Mouse (Mus musculus) heart, postnatal 0 days (tissue): ENCODE measurements around the gene Rab31. TPM values are rescaled to one million over a fixed set of nuclear protein-coding genes. Genes with fewer than 3 reads are reported as not detected.

Experiments used
- ATAC-seq: fragments of 200-750 bp; cut with Nextera tagmentation; 2 replicates; pipeline ENCODE4 v1.8.0; 2017; ENCODE audit warnings: low read depth, moderate number of reproducible peaks, moderate library complexity; ENCODE audit not compliant: insufficient read depth
- DNase-seq: peaks from one replicate; pipeline ENCODE4 v3.0.0-alpha.2; 2016; ENCODE audit warnings: low spot score
- H3K27ac ChIP-seq: fragments of 300-500 bp; sonication (generic); 2 replicates; pipeline ENCODE4 v1.5.1; 2014; ENCODE audit warnings: low read depth, mild to moderate bottlenecking
- H3K27me3 ChIP-seq: fragments of 300-500 bp; sonication (generic); 2 replicates; pipeline ENCODE4 v1.6.1; 2014; ENCODE audit warnings: low read length, mixed read lengths; ENCODE audit not compliant: control insufficient read depth, insufficient read depth
- H3K36me3 ChIP-seq: fragments of 300-500 bp; sonication (generic); replicated peaks from 2 replicates; pipeline ENCODE4 v1.6.1; 2014; ENCODE audit warnings: low read length, mixed read lengths; ENCODE audit not compliant: control insufficient read depth, insufficient read depth
- H3K4me1 ChIP-seq: fragments of 300-500 bp; sonication (generic); 2 replicates; pipeline ENCODE4 v1.6.1; 2014; ENCODE audit warnings: antibody characterized with exemption; ENCODE audit not compliant: control insufficient read depth, insufficient read depth
- H3K4me2 ChIP-seq: fragments of 300-500 bp; sonication (generic); 2 replicates; pipeline ENCODE4 v1.6.1; 2014; ENCODE audit warnings: low read depth, mild to moderate bottlenecking, low read length, moderate library complexity
- H3K4me3 ChIP-seq: fragments of 300-500 bp; sonication (generic); 2 replicates; pipeline ENCODE4 v1.5.1; 2014; ENCODE audit warnings: low read depth, low read length
- H3K9ac ChIP-seq: fragments of 300-500 bp; sonication (generic); replicated peaks from 2 replicates; pipeline ENCODE4 v1.6.1; 2014; ENCODE audit warnings: low read depth, low read length, mixed read lengths
- H3K9me3 ChIP-seq: fragments of 300-500 bp; sonication (generic); replicated peaks from 2 replicates; pipeline ENCODE4 v1.6.1; 2016; ENCODE audit warnings: low read length; ENCODE audit not compliant: control insufficient read depth
- CTCF ChIP-seq: IDR thresholded peaks from 2 replicates; pipeline ENCODE4 v1.5.1; 2016; ENCODE audit warnings: antibody characterized with exemption, control low read depth, low read depth
- EP300 ChIP-seq: IDR thresholded peaks from 2 replicates; pipeline ENCODE4 v1.6.1; 2016; ENCODE audit warnings: antibody characterized with exemption, low read depth
- WGBS: fragments of 180-500 bp; shearing (Covaris S2); extraction: QIAGEN DNeasy Blood & Tissue Kit; methylation state at CpG from one replicate; pipeline ENCODE4 v1.1.7; 2014; 5-methylcytosine and 5-hydroxymethylcytosine counted together
- polyA plus RNA-seq: library from polyadenylated mRNA; unstranded; fragments of >200 nt; fragmentation: Nextera tagmentation; extraction: Ambion mirVana; gene quantifications from 2 replicates; pipeline ENCODE4 v1.2.1, GENCODE M21; 2015
- total RNA-seq: library from RNA; depleted of rRNA; stranded (reverse); fragments of >200 nt; gene quantifications from 2 replicates; pipeline ENCODE4 v1.2.3, GENCODE M21; 2014; ENCODE audit warnings: low replicate concordance

The Rab31 gene
- total and polyA plus RNA-seq, 2 experiments from 2014 or later: 22.5 to 44.1 TPM

DNA sequence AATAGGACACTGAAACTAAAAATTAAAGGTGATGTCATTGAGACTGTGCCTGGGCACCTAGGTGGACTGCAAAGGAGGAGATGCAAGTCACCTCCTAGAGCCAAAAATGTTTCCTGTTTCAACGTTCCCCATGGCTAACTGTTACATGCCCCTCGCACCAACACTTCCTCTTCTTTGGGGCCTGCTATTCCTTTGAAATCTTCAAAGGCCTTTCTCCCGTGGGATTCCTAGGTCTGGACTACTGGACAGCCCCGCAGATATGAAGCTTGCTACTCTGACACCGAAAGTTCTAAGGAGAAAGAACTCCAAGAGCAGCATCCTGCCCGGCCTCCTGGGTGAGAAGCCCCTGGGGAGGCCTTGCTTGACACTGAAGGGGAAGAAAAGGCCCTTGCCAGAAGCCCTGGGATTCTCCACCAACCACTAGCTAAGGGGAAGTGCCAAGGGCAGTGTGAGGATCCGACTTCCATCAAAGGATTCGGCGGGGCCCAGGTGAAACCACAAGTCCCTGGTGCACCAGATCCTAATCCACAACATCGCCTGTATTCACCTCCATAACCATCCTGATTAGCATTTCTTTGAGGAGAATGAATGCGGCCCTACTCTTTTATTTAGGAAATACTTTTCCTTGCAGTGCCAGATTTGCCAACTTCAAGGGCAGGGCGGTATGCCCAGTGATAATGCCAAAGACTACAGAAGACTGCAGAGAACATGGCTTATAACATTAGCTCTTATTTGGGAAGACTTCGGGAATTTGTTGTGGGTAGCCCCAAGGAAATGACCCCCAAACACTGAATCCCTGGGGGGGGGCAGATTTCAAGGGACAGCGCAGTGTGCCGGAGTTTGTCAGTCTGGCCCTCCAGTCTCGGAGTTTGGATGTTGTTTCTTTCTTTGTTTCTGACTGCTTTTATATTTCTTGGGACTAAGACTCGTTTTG lies 1.3 kb downstream of the Rab31 start:
- no peak for DNase-seq
- peak overlapping the region; percentile 94 for H3K4me2 ChIP-seq
- WGBS: 41% methylated on average over 17 of the region's 17 CpGs
- ATAC-seq: no peak
- H3K4me1 ChIP-seq: peaks cover 31% of the 10 kb centered on the region
- H3K9me3 ChIP-seq: no peaks in the 10 kb centered on the region
- H3K27ac ChIP-seq: peak overlapping the region; percentile 43; the same call in 1 of the 2 replicates
- peak overlapping the region; percentile 57 for H3K4me3 ChIP-seq
- no peaks in the 10 kb centered on the region for H3K27me3 ChIP-seq
- no peak for TF ChIP-seq CTCF
- TF ChIP-seq EP300: no peak
- H3K9ac ChIP-seq: peak overlapping the region; percentile 57
- no peaks in the 10 kb centered on the region for H3K36me3 ChIP-seq

DNA sequence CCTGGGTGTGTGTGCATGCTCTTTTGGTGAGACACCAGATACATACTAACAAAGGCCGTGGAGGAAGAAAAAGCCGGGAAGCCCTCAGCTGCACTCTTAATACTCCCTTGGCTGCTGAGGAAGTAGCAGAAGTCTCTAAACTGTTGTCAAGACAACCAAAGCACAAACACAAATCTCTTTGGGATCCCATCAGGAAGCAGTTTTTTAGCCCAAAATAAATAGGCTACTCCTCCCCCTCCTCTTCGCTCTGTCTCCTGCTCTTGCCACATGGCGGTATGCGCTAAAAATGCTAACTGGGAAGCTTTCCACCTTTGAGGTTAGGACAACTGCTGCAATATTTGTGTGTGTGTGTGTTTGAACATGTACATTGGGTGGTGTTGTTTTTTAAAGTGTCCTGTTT lies 4.1 kb downstream of the Rab31 start:
- no peak overlapping the region for H3K4me3 ChIP-seq
- no peak overlapping the region for H3K27ac ChIP-seq
- H3K36me3 ChIP-seq: no peaks in the 10 kb centered on the region
- DNase-seq (peak; percentile 53), ATAC-seq (no peak)
- H3K9ac ChIP-seq: no peak overlapping the region
- no peak overlapping the region for H3K4me2 ChIP-seq
- 70% methylated on average over 5 of the region's 5 CpGs for WGBS
- H3K27me3 ChIP-seq: no peaks in the 10 kb centered on the region
- H3K9me3 ChIP-seq: no peaks in the 10 kb centered on the region
- peaks cover 31% of the 10 kb centered on the region for H3K4me1 ChIP-seq
- TF ChIP-seq EP300 (no peak), CTCF (no peak)

DNA sequence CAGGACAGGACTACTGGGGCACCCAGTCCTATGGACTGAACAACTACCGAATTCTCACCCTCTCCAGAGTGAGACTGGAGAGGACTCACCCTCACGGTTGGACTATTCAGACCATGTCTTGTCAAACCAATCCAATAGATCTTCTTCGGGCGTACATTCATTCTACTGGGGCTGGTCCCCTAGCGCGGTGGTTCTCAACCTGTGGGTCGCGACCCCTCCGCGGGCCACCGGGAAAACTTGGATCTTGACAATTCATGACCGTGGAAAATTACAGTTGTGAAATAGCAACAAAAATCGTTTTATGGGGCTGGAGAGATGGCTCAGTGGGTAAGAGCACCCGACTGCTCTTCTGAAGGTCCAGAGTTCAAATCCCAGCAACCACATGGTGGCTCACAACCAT lies 9.3 kb downstream of the Rab31 start:
- DNase-seq (no peak), ATAC-seq (no peak)
- WGBS: 96% methylated on average over 14 of the region's 14 CpGs
- no peak overlapping the region for H3K4me3 ChIP-seq
- peaks cover 10% of the 10 kb centered on the region for H3K4me1 ChIP-seq
- no peaks in the 10 kb centered on the region for H3K27me3 ChIP-seq
- no peaks in the 10 kb centered on the region for H3K36me3 ChIP-seq
- no peak overlapping the region for H3K9ac ChIP-seq
- no peak for TF ChIP-seq EP300
- TF ChIP-seq CTCF: no peak
- no peak overlapping the region for H3K4me2 ChIP-seq
- no peak overlapping the region for H3K27ac ChIP-seq
- no peaks in the 10 kb centered on the region for H3K9me3 ChIP-seq

DNA sequence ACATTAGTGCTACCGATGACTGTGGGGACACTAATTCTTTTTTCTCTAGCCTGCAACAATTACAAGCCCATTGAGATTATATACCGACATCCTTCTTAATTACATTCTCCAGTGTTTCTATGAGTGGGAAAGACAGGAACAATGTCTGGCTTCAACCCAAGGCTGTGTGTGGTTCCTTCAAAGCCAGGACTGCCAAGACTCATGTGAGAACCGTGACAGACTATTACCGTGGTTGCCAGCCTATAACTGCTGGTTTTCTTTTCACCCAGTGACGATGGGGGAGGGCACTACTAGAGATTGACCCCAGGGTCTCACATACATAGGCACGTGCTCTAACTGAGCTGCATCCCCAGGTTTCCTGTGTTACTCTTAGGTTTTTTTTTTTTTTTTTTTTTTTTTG lies 15.4 kb downstream of the Rab31 start:
- Histone ChIP-seq H3K4me1 (no peaks in the 10 kb centered on the region), H3K36me3 (peaks cover 8% of the 10 kb centered on the region; the same call in 1 of the 2 replicates), H3K4me3 (no peak overlapping the region), H3K27me3 (no peaks in the 10 kb centered on the region), H3K9ac (no peak overlapping the region), H3K9me3 (no peaks in the 10 kb centered on the region), H3K4me2 (no peak overlapping the region), H3K27ac (no peak overlapping the region)
- 60% methylated on average over 6 of the region's 6 CpGs for WGBS
- TF ChIP-seq CTCF (no peak), EP300 (no peak)
- no peak for ATAC-seq
- DNase-seq: no peak

DNA sequence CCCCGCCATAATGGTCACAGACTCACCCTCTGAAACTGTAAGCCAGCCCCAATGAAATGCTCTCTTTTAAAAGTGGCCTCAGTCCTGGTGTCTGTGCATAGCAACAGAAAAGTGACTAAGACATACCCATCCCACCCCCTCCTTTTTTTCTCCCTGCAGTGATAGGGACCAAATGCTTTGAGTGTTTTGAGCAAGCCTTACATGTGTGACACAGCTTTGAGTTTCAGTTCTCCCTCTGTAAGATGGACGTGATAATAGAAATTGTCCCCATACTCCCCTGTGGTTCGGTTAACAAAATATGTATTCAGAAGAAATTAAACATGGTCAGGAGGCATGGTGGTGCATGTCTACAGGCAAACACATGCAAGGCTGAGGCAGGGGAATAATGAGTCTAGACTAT lies 16.7 kb downstream of the Rab31 start:
- H3K9ac ChIP-seq: no peak overlapping the region
- ATAC-seq: no peak
- 88% methylated on average over 3 of the region's 3 CpGs for WGBS

GRCm38 (mm10) chr17:65753130-65753529 lies 19.4 kb downstream of the Rab31 start:
- 87% methylated on average over 6 of the region's 6 CpGs for WGBS
- no peak for DNase-seq
- Histone ChIP-seq H3K36me3 (peaks cover 8% of the 10 kb centered on the region; the same call in 1 of the 2 replicates), H3K4me1 (no peaks in the 10 kb centered on the region), H3K9me3 (no peaks in the 10 kb centered on the region), H3K9ac (no peak overlapping the region), H3K4me3 (no peak overlapping the region), H3K4me2 (no peak overlapping the region), H3K27me3 (no peaks in the 10 kb centered on the region), H3K27ac (no peak overlapping the region)
- no peak for ATAC-seq
- no peak for TF ChIP-seq EP300
- TF ChIP-seq CTCF: no peak

More for the DNA sequence above, 16.7 kb downstream of the Rab31 start:
- H3K27ac ChIP-seq: no peak overlapping the region
- H3K4me2 ChIP-seq: no peak overlapping the region
- peaks cover 8% of the 10 kb centered on the region; the same call in 1 of the 2 replicates for H3K36me3 ChIP-seq
- H3K4me3 ChIP-seq: no peak overlapping the region
- DNase-seq: no peak
- no peaks in the 10 kb centered on the region for H3K27me3 ChIP-seq
- no peaks in the 10 kb centered on the region for H3K4me1 ChIP-seq
- H3K9me3 ChIP-seq: no peaks in the 10 kb centered on the region
- TF ChIP-seq EP300 (no peak), CTCF (no peak)
